Mouse (Mus musculus): ENCODE results near the gene Iscu.
"Not testable (repeated sequence)": the region's sequence is repeated elsewhere in the genome, so short reads cannot be mapped to it uniquely, and the experiment has no call there.

Gene Iscu

DNA sequence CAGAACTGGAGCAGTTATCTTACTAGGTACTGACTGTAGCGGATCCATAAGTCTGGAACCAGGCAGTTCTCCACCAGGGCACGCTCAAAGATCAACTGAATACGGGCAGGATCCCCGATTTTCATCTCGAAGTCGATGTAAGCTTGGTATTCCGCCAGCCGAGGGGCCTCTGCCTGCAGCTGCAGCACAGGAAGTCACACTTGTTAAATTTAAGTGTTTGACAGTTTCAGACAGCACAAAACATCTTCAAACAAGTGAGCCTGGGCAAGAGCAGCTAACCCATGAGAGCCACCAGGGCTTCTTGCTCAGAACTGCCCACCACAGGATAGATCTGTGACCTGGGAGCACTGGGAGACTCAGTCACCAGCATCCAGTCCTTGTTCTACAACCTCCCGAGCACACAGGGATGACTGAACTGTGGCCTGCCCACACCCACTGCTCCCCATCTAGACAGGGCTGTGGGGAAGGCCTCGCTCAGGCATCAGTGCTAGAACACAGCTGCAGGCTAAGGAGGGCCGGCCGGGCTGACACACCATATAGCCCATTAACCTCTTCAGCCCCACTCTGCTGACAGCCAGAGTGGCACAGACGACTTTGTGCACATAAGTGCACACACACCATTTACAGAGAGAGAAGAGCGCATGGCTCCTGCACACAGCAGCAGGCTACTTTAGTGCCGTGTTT, 17.1 kb upstream of the Iscu start:
- DNase-seq (ENCODE audit: low read depth, low spot score): no peak

DNA sequence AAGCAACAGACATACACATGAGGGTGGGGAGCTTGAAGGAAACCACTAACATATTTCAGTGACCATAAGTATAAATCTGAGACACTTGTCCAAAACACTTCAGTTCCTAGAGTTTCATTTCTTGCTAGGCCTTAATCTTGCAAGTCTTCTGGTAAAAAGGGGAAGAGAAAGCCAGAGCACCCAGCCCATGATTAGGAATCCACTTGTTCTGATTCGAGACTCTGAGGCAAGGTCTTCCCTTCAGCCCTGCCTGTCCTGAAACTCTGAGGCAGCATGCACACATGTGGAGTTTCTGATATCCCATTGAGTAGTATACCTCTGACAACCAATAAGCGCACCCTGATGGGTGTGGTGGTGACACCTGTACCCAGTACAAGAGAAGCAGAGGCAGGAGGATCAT, 11.0 kb upstream of the Iscu start:
- DNase-seq (ENCODE audit: low read depth, low spot score): peak; percentile 26

DNA sequence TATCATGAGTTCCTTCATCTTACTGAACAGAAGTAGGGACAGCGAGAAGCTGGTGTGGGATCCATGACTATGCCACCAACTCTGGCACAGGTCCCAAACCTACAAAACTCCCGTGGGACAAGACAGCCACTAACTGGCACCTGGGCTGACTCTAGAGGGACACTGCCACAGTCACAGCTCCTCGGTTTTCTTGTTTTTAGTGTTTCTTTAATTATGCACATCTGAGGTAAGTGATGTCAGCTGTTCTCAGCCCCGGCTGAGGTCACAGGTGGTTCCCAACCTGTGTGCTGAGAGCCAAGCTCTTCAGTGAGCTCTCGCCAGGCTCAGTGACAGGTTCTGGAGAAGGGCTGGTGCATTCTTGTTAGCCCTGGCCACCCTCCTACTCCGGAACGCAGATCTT, 8.1 kb upstream of the Iscu start:
- no peak for DNase-seq (ENCODE audit: low read depth, low spot score)

DNA sequence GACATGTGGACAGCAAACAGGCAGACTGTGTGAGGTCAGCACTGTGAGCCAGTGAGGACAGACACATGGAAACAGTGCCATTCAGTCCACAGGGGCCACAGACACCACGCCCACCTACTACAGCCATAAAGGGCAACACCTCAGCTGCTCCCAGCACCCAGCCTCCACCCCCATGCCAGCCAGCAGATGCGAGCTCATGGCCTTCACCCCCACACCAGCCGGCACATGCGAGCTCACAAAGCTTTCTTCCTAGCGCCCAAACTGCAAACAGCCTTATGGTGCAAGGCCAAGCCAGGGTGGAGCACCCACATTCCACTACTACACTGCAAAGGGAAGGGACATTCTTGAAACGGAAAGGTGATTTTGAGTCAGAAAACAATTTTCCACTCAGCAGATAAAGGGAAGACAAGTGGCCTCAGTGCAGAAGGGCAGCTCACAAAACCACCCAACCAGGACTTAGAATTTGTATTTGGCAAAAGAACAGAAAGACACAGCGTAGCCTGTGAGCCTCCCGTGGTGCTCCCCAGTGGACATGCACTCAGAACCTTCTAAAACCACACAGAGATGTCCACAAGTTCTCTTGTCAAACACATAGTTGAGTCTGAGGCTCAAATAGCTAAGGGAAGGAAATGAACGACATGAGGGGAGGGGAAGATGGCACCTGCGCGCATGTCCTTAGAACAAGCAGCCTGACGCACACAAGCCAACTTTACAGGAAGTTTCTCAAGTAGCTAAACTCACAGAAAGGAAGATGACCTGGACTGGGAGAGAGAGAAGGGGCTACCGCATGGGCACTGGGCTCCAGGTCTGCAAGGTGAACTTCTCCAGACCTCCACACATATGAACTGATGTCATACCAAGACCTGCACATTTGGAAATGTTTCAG, 6.7 kb upstream of the Iscu start:
- DNase-seq (ENCODE audit: low read depth, low spot score): no peak

DNA sequence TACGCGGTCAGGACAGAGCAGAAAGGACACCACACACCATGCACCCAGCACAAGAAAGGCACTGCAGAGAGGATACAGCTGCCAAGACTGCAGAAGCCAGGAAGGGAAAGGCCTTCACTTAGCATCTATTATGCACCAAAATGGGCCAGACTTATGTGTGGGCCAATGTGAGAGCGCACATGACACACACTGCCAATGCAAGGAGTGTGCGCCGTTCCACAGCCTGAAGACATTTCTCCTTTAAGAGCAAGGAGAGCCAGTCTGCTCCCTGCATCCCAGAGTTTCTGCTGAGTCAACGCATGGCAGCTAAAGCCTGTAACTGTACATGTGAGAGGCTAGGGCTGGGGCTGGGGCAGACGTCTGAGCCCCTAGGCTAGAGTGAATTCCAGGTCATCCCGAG, 3.7 kb upstream of the Iscu start:
- DNase-seq (ENCODE audit: low read depth, low spot score): no peak

DNA sequence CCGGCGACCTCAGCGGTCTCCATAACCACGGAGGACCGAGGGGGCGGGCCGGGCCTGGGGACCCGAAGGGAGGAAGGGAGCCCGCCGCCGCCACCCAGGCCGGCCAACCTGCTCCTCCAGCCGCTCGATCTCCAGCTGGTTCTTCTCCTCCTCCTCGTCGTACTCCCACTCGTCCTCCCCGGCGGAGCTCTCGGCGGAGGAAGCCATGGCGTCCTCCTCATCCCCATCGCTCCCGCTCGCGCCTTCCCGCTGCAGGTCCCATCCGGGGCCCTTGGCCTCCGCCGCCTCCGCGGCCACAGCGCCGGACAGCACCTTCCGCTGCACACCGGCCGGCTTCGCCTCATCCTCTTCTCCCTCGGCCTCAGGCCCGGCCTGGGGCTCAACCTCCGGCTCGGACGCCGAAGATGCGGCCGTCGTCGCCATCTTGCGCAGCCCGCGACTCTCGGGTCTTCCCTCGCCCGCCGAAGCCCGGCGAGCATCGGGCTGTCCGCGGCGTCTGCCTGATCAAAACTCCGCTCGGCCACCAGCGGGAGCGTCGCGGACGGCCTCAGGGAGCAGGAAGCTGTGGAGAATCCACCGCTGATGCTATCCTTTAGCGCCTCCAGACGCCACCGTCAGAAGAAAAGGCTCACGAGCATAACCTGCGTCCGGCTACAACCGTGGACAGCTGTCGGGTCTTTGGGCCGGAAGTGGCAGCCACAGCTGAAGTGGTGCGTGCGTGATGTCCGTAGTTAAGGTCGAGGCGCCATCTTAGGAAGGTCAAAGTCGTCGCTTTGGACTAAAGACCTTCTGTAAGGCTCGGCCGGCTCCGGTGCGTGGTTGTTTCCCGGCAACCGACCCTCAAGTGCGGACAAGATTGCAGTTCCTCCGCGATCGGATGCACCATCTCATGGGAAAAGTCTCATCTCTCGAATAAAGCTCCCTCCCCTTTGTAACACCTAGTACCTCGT, 1.1 kb upstream of the Iscu start:
- peak; percentile 97 for DNase-seq (ENCODE audit: low read depth, low spot score)

DNA sequence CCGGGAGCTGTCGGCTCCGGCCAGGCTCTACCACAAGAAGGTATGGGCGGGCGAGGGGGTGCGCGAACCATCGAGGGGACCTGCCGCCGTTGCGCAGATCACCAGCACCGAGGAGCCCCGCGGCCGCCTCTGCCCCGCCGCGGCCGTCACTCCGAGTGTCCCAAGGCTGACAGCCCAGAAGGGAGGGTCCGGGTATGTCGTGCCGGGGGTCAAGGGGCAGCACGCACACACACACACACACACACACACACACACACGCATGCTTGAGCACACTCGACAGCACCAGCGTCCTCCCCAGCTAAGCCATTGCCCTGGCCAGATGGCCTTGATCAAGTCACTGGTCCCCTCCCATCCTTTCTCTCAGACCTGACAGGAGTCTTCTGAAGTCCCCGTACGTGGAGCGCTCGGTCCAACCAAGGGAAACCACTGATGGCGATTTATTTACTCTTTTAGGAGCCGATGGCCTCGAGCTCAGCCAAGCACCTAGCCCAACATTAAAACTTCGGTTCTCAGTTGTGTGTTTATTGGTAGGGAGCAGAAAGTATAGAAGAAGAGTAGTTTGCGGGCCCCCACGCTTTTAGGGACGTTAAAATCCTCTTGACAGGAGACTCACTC, 464 bp downstream of the Iscu start:
- DNase-seq (ENCODE audit: low read depth, low spot score): no peak

DNA sequence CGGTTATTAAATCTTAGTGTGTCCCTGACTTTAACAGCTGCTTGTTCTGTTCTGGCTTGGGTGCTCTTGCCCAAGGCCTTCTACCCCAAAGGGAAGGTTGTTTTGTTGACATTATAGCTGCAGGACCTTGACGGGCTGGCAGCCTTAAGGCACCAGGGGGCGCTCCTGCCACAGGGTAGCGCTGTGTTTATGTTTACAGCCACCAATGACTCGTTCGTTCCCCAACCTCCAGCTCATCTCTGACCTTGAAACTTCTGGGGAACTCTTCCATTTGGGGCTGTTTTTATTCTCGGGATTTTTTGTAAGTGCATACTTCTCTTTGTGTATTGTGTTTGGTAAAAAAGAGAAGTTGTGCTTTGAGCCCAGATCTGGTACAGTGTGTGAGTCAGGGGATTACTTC, 1.1 kb downstream of the Iscu start:
- DNase-seq (ENCODE audit: low read depth, low spot score): peak; percentile 93

DNA sequence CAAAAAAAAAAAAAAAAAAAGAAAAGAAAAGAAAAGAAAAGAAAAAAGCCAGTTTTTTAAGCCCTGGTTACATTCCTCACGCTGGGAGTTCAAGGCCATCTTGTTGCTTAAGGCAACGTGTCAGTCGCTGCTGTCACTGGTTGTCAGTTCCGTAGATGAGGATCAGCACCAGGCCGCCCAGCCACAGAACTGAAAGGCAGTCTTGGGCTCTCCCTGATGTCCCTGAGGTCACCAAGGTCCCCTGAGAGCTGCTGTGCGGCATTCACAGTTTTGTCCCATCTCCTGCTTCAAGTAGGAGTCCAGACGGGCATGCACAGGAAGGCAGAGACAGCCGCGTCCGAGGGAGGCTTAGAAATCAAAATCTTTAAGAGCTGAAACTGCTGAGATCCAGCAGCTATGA, 3.0 kb downstream of the Iscu start:
- no peak for DNase-seq (ENCODE audit: low read depth, low spot score)

DNA sequence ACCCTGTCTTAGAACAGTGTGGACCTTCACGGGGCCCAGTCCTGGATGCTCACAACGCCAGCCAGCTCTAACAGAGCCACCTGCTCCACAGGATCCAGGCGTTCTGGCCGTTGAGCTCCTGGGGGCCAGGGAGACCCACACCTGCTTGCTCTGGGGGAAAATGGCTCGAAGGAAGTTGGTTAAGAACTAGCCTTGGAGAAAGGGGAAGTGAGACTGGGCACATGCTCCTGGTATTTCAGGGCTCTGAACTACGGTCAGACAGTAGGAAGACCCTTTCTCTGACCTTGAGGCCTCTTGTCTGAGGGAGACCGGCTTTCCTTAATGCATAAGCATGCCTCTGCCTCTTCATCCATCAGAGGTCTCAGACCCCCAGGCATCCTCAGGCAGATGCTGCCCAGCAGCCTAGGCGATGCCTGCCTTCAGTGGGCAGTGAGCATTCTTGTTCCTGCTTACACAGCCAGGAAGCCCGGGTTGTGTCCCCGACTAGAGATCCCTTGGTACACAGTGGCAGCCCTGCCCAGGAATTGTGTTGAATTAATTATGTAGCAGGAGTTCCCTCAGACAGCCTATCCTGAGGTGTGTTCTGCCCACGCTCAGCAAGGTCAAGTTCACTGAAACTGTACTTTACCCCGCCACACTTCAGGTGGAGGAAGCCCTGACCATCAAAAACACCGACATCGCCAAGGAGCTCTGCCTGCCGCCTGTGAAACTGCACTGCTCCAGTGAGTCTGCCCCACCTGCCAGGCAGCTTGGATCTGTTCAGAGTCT, 3.8 kb downstream of the Iscu start:
- peak; percentile 85 for DNase-seq (ENCODE audit: low read depth, low spot score)

DNA sequence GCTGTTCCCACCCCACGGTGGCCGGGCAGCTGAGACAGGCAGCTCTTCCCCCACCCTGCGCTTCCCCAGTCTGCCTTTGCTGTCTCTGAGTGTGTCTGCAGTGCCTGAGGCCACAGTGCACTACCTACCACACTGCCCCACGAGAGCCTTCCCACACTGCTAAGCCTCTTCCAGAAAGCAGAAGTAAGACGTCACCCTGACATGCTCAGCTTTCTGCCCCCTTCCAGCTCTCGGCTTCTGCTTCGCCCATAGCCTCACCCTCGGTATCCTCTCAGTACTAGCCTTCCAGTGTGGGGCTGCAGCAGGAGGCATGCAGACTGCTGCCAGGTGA, 4.3 kb downstream of the Iscu start:
- peak; percentile 89 for DNase-seq (ENCODE audit: low read depth, low spot score)

DNA sequence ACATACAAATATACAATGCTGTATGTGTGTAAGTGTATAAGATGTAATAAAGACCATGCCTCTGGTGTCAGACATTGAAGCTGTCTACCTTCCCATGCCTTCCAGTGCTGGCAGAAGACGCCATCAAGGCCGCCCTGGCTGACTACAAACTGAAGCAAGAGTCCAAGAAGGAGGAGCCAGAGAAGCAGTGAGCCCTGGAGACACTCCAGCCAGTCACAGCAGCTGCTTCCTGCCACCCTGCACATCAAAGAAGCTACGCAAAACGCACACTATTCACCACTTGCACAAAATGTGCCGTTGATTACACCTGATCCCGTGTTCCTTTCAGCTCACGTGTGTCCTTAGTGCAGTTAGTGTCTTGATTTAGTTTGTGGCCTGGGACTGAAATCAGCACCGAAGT, 5.2 kb downstream of the Iscu start:
- not testable (repeated sequence) for DNase-seq (ENCODE audit: low read depth, low spot score)

DNA sequence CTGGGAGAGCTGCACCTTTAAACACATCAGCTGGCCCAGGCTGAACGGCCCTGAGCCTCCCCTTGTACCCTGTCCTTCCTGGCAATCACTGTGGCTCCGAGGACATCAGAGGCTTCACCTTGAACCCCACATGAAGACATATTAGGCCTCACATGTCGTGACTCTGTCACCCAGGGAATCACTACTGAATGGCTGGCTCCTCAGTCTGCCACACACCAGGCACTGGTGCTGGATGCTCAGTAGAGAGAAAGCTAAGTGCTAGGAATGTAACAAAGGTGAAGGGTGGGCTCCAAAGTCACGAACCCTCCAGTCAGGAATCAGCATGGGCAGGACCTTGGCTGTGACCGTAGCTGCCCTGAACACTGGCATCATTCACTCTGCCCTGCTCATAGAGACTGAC, 7.0 kb downstream of the Iscu start:
- no peak for DNase-seq (ENCODE audit: low read depth, low spot score)

DNA sequence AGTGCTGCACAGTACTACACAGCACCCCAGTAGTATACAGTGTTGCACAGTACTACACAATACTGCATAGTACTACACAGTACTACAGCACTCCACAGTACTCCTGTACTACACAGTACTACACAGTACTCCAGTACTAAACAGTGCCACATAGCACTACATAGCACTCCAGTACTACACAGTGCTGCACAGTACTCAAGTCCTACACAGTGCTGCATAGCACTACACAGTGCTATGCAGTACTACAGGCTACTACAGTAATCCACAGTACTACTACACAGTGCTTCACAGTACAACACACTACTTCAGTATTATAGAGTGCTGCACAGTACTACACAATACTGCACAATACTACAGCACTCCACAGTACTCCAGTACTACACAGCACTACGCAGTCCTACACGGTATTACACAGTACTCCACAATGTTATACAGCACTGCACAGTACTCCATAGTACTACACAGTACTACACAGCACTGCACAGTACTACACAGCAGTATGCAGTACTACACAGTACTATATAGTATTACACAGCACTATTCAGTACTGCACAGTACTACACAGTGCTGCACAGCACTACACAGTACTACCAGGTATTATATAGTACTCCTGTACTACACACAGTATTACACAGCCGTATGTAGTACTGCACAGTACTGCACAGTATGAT, 7.7 kb downstream of the Iscu start:
- no peak for DNase-seq (ENCODE audit: low read depth, low spot score)

DNA sequence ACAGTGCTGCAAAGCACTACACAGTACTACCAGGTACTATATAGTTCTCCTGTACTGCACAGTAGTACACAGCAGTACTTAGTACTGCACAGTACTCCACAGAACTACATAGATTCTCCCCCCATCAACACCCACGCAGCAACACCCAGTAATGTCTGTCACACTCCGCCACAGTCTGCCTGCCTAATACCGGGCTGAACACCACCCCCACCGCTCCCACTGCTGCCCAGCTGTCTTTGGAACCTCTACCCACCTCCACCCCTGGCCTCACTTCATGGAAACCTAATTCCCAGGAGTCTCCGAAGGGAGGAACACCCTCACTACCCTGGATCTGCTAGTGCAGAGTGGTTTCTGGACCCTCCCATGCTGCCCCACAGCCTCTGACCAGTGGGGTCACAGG, 8.2 kb downstream of the Iscu start:
- no peak for DNase-seq (ENCODE audit: low read depth, low spot score)

DNA sequence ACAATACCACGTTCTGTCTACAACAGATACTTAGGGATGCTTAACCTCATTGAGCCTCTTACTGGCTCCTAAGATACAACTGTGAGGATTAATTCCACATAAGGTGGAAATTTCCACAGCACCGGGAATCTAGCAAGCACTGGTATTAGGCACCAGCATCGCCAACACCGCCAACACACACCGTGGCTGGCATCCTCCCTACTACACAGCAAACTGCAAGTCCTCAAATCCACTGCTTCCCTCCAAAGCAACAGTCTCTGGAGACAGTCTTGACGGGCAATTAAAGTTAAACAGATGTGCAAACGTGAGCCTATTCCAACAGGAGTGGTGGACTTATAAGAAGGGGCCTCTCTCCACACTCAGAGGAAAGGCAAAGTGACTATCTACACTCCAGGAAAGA, 8.7 kb downstream of the Iscu start:
- no peak for DNase-seq (ENCODE audit: low read depth, low spot score)

DNA sequence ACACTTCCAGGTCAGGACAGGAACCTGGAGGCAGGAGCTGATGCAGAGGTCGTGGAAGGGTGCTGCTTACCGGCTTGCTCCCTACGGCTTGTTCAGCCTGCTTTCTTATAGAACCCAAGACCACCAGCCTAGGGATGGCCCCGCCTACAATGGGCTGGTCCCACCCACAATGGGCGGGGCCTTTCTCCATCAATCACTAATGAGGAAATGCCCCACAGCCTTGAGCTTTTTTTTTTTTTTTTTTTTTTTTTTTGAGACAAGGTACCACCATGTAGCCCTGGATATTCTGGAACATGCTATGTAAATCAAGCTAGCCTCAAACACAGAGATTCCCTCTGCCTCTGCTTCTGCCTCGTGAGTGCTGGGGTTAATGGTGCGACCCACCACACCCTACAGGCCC, 9.3 kb downstream of the Iscu start:
- DNase-seq (ENCODE audit: low read depth, low spot score): peak; percentile 23

DNA sequence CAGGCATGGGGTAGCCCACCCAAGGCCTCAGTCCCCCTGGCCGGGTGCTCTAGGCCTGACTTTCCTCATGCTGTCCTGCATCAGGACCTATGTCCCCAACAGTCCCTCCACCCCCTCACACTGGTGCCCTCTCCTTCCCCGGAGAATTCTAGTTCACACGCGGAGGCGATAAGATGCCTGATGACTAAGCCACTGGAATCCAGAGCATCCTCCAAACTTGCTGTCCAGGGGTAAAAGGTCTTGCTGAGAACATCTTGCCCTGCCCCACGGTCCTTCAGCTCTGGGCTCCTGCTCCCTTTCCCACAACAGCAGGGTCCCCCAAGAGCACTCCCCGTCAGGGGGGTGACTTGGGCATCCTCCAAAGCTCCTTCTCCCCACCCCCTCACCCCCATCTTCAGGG, 10.1 kb downstream of the Iscu start:
- no peak for DNase-seq (ENCODE audit: low read depth, low spot score)

DNA sequence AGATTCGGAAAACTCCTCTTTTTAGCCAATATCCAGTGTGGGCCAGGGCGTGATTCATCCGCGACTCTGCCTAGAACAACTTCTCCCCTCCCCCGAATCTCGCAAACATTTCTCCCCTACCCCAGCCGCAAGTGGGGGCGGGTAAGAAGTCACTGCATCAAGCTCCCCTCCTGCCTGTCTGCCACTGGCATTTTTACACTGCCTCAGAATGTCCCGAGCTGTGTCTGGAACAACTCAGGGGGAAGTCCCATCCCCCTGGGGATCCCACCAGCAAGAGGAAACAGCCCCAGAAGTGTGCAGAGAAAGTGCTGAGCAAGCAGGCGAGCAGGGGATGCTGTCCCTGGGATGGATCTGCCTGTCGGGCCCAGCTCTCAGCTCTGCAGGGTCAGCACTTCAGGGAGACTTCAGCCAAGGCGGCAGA, 11.0 kb downstream of the Iscu start:
- no peak for DNase-seq (ENCODE audit: low read depth, low spot score)

DNA sequence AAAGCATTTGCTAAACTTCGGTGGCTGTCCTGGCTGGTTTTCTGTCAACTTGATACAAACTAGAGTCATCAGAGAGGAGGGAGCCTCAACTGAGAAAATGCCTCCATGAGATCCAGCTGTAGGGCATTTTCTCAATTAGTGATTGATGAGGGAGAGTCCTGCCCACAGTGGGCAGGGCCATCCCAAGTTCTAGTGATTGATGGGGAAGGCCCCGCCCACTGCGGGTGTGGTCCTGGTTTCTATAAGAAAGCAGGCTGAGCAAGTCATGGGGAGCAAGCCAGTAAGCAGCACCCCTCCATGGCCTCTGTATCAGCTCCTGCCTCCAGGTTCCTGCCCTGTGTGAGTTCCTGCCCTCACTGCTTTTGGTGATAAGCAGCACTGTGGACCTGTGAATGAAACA, 11.6 kb downstream of the Iscu start:
- not testable (repeated sequence) for DNase-seq (ENCODE audit: low read depth, low spot score)
